Mouse (Mus musculus): ENCODE data around the gene Polr3g. TPM values are rescaled to one million over a fixed set of nuclear protein-coding genes. Genes with fewer than 3 reads are reported as not detected.

Gene Polr3g
- polyA plus RNA-seq, 1 experiment from 2014 or later = 10.4 TPM

DNA sequence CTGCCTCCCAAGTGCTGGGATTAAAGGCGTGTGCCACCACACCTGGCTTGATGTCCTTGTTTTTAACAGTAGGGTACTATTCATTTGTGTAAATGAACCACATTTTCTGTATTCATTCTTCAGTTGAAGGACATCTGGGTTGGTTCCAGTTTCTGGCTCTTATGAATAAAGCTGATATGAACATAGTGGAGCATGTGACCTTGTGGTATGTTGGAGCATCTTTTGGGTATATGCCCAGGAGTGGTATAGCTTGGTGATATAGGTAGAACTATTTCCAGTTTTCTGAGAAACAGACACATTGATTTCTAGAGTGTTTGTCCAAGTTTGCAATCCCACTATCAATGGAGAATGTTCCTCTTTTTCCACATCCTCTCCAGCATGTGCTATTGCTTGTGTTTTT lies 3.1 kb upstream of the Polr3g start:
- Histone ChIP-seq H3K4me1 (peaks cover 29% of the 10 kb centered on the region), H3K4me2 (no peak overlapping the region), H3K36me3 (replicated peaks) (no peaks in the 10 kb centered on the region), H3K4me3 (replicated peaks) (no peak overlapping the region), H3K27ac (no peak overlapping the region), H3K9ac (no peak overlapping the region), H3K27me3 (peaks cover 5% of the 10 kb centered on the region; the same call in 1 of the 2 replicates), H3K9me3 (no peaks in the 10 kb centered on the region)
- 97% methylated on average over 1 of the region's 1 CpGs for WGBS
- no peak for ATAC-seq (ENCODE audit: low FRiP score)

DNA sequence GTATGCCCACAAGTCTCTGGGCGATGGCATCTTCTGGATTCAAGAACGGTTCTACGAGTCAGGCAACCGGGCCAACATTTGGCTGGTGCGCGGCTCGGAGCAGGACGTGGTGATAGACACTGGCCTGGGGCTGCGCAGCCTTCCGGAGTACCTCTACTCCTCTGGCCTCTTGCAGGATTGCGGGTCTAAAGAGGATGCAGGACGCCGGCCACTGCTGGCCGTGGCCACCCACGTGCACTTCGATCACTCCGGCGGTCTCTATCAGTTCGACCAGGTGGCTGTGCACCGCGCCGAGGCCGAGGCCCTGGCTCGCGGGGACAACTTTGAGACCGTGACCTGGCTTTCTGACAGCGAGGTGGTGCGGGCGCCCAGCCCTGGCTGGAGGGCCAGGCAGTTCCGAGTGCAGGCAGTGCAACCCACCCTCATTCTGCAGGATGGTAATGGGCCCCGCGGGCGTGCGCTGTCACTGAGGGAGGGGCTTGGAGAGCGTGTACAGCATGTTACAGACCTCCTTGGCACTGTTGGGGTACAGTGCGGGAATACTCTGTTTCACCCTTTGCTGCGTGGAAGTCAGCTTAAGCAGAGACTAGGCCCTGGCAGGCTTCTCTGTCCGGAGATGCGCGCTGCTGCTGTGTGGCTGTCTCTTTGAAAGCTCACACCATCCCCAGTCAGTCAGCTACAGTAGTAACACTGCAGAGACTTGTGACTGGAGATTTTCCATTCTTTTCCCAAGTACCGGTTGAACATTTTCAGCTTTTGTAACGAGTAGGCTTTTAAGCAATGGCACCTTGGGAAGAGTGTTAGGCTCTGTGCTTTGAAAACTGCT lies 946 bp upstream of the Polr3g start:
- Histone ChIP-seq H3K27ac (peak overlapping the region; percentile 85), H3K4me2 (peak overlapping the region; percentile 98), H3K9me3 (no peaks in the 10 kb centered on the region), H3K4me1 (peaks cover 29% of the 10 kb centered on the region), H3K4me3 (replicated peaks) (peak overlapping the region; percentile 84), H3K27me3 (peaks cover 5% of the 10 kb centered on the region; the same call in 1 of the 2 replicates), H3K9ac (peak overlapping the region; percentile 75), H3K36me3 (replicated peaks) (no peaks in the 10 kb centered on the region)
- ATAC-seq (ENCODE audit: low FRiP score) = peak; percentile 60; the same call in 1 of the 2 replicates
- under 1% methylated on average over 42 of the region's 42 CpGs for WGBS

DNA sequence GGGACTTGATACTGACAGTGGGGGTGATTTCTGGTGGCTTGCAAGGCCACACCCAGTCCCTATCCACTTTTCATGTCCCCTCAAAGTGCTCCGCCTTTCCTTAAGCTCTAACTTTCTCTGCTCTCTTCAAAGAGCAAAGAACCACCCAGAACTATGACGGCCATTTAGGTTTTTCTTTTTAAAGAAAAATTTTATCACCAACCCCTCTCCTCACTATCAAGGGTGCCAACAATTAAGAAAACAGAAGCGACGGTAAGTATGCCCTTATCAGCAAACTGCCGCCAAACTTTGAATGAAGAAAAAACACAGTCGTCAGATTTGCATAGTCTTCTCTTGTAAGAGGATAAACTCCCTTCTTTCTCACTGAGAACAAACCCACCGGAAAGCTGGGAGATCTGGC lies 547 bp downstream of the Polr3g start:
- H3K27me3 ChIP-seq = peaks cover 5% of the 10 kb centered on the region; the same call in 1 of the 2 replicates
- peak overlapping the region; percentile 98 for H3K4me2 ChIP-seq
- peak overlapping the region; percentile 75 for H3K9ac ChIP-seq
- 0 out of 2 replicates have a peak overlapping the region, but pooled peaks have one; percentile 85 for H3K27ac ChIP-seq
- peaks cover 29% of the 10 kb centered on the region for H3K4me1 ChIP-seq
- H3K36me3 ChIP-seq (replicated peaks) = no peaks in the 10 kb centered on the region
- peak overlapping the region; percentile 84 for H3K4me3 ChIP-seq (replicated peaks)
- no peaks in the 10 kb centered on the region for H3K9me3 ChIP-seq
- ATAC-seq (ENCODE audit: low FRiP score) = no peak
- WGBS = 1% methylated on average over 7 of the region's 7 CpGs

DNA sequence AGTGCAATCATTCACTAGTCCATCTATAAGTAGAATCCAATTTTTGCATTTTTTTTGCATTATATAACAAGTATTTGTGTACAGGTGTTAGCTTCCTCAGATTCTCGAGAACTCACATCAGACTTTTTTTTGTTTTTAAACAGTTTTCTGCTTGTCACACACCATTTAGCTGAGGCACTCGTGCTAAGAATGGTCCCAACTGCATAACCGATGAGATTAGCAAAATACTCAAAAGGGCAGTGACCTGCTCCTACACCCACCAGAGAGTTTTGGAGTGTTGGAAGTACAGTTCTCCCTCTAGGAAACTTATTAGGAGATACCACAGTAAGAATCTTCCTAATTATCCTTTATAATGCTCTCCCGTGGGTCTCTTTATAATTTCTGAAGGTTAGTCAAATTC lies 1.0 kb downstream of the Polr3g start:
- Histone ChIP-seq H3K27me3 (peaks cover 5% of the 10 kb centered on the region; the same call in 1 of the 2 replicates), H3K9me3 (no peaks in the 10 kb centered on the region), H3K36me3 (replicated peaks) (no peaks in the 10 kb centered on the region), H3K4me1 (peaks cover 29% of the 10 kb centered on the region), H3K27ac (no peak overlapping the region), H3K4me3 (replicated peaks) (peak overlapping the region; percentile 84), H3K9ac (peak overlapping the region; percentile 8; the same call in 1 of the 2 replicates), H3K4me2 (peak overlapping the region; percentile 98)
- ATAC-seq (ENCODE audit: low FRiP score) = no peak
- WGBS = 24% methylated on average over 4 of the region's 4 CpGs

DNA sequence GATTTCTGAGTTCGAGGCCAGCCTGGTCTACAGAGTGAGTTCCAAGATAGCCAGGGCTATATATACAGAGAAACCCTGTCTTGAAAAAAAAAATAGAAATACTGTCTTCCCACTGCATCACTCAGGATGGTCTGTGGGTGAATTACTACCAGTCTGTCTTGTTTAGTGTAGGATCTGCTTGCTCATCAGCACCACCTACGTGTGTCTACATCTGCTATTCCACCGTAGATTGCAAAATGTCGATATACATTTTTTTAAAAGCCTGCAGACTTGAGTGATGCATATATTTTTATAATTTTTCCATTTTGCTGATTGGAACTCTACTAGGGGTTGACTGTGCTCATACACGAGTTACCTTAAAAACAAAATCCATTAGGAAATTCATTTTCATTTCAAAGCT lies 4.5 kb downstream of the Polr3g start:
- ATAC-seq (ENCODE audit: low FRiP score) = no peak
- no peak overlapping the region for H3K4me3 ChIP-seq (replicated peaks)
- H3K9ac ChIP-seq = no peak overlapping the region
- no peak overlapping the region for H3K27ac ChIP-seq
- peaks cover 17% of the 10 kb centered on the region; the same call in 1 of the 2 replicates for H3K4me1 ChIP-seq
- H3K36me3 ChIP-seq (replicated peaks) = peaks cover 3% of the 10 kb centered on the region; the same call in 1 of the 2 replicates
- H3K4me2 ChIP-seq = no peak overlapping the region
- H3K27me3 ChIP-seq = no peaks in the 10 kb centered on the region; the same call in 1 of the 2 replicates
- no peaks in the 10 kb centered on the region for H3K9me3 ChIP-seq
- 92% methylated on average over 5 of the region's 5 CpGs for WGBS

DNA sequence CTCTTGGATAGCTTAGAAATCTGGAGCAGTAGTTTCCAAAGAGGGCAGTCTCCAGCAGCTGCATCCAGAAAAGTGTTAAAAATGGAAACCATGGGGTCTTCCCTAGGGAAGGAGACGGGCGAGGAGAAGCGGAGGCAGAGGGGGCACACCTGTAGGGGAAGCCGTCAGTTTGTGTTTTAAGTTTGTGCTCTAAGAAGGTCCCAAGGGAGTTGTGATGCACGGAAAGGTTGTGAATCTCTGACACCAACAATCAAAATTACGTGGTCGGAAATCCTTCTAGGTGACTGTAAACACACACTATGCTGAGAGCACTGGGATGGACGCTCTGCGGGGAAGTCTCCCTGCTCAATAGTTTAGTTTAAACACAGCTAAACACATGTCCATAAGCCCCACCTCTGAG lies 7.2 kb downstream of the Polr3g start:
- Histone ChIP-seq H3K27ac (no peak overlapping the region), H3K9me3 (no peaks in the 10 kb centered on the region), H3K4me2 (no peak overlapping the region), H3K36me3 (replicated peaks) (peaks cover 3% of the 10 kb centered on the region; the same call in 1 of the 2 replicates), H3K27me3 (no peaks in the 10 kb centered on the region), H3K4me1 (peaks cover 3% of the 10 kb centered on the region; the same call in 1 of the 2 replicates), H3K9ac (no peak overlapping the region), H3K4me3 (replicated peaks) (no peak overlapping the region)
- WGBS = 85% methylated on average over 9 of the region's 9 CpGs
- ATAC-seq (ENCODE audit: low FRiP score) = no peak

DNA sequence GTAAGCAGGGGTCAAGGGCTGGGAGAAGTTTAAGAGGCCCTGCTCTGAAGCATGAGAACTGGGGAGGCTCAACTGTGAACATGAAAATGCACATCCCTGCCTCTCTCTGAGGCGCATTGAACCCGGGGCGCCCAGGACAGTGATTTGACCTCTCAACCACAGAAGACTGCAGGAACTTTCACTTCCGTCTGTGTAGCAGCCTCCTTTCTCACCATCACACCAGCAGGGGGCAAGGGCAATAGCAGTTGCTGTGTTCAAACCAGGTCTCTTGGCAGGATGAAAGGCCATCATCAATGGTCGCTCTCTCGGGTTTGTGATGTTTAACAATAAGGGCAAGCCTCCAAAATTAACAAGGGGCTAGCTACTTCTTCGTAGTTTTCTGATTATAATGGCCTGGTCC lies 7.7 kb downstream of the Polr3g start:
- 51% methylated on average over 7 of the region's 7 CpGs for WGBS

DNA sequence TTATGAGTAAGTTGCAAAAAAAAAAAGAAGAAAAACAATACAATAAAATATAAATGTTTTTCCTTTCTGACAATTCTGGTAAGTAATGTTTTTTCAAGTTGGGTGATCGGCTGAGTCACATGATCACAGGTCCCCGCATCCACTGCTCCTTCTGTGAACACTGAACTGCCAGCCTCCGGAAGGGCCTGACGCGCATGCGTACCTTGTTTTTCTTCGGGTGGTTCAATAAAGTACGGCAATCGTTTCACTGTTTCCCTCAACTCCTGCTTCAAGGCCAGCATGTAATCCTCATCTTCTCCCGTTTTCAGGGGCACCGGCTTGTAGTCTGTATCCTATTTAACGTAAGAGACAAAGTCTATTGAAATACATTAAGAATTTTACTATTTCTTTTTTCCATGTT lies 16.4 kb downstream of the Polr3g start:
- Histone ChIP-seq H3K9ac (no peak overlapping the region), H3K4me3 (replicated peaks) (no peak overlapping the region), H3K36me3 (replicated peaks) (0 out of 2 replicates have a peak, but pooled peaks cover 8% of the 10 kb centered on the region), H3K27ac (no peak overlapping the region), H3K4me1 (no peaks in the 10 kb centered on the region), H3K4me2 (no peak overlapping the region), H3K27me3 (no peaks in the 10 kb centered on the region), H3K9me3 (no peaks in the 10 kb centered on the region)
- 96% methylated on average over 12 of the region's 12 CpGs for WGBS
- ATAC-seq (ENCODE audit: low FRiP score) = no peak

More for the DNA sequence above, 7.7 kb downstream of the Polr3g start:
- Histone ChIP-seq H3K36me3 (replicated peaks) (peaks cover 3% of the 10 kb centered on the region; the same call in 1 of the 2 replicates), H3K27ac (no peak overlapping the region), H3K4me2 (no peak overlapping the region), H3K27me3 (no peaks in the 10 kb centered on the region), H3K9me3 (no peaks in the 10 kb centered on the region), H3K9ac (no peak overlapping the region), H3K4me1 (peaks cover 3% of the 10 kb centered on the region; the same call in 1 of the 2 replicates), H3K4me3 (replicated peaks) (no peak overlapping the region)
- ATAC-seq (ENCODE audit: low FRiP score) = no peak

DNA sequence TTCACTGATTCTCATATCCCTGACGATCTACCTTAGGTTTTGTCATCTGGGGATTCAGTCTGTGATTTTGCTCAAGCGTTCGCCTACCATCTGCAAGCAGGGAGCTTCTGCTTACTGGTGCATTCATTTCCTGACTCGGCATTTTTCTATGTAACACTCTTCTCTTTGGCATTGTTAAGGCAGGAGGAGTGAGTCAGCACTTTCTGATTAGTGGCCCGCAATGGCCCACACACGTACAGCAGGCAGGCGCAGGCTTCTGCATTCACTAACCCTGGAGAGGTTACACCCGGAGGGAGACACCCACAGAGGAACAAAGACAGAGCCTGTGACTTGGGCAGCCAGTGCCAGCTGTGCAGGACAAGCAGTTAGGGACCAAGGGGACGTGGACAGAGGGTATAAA lies 19.2 kb downstream of the Polr3g start:
- H3K9me3 ChIP-seq = no peaks in the 10 kb centered on the region
- 61% methylated on average over 9 of the region's 9 CpGs for WGBS
- H3K9ac ChIP-seq = no peak overlapping the region
- H3K27me3 ChIP-seq = no peaks in the 10 kb centered on the region
- H3K27ac ChIP-seq = no peak overlapping the region
- ATAC-seq (ENCODE audit: low FRiP score) = peak; percentile 44; the same call in 1 of the 2 replicates
- H3K4me3 ChIP-seq (replicated peaks) = no peak overlapping the region
- no peaks in the 10 kb centered on the region for H3K4me1 ChIP-seq
- H3K4me2 ChIP-seq = no peak overlapping the region
- no peaks in the 10 kb centered on the region; the same call in 1 of the 2 replicates for H3K36me3 ChIP-seq (replicated peaks)

DNA sequence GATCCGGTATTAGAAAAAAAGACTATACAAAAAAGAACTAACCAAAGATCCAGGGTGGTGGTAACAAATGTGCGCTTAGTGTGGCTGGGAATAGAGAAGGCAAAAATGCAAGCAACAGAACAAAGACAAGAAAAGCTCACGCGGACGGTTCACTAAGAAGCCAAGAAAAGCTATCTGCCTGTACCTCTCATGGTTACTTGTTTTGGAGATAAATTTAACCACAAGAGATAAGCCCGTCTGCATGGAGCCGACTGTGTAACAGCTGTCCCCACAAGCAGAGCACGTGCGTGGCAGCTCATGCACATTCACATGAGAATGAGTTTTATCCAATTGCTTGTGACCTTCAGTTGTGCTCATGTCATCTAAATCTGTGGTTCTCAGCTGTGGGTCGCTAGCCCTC lies 20.3 kb downstream of the Polr3g start:
- Histone ChIP-seq H3K4me1 (no peaks in the 10 kb centered on the region), H3K9ac (no peak overlapping the region), H3K9me3 (no peaks in the 10 kb centered on the region), H3K27ac (no peak overlapping the region), H3K4me3 (replicated peaks) (no peak overlapping the region), H3K36me3 (replicated peaks) (no peaks in the 10 kb centered on the region; the same call in 1 of the 2 replicates), H3K4me2 (no peak overlapping the region), H3K27me3 (no peaks in the 10 kb centered on the region)
- 92% methylated on average over 10 of the region's 10 CpGs for WGBS
- ATAC-seq (ENCODE audit: low FRiP score) = no peak

DNA sequence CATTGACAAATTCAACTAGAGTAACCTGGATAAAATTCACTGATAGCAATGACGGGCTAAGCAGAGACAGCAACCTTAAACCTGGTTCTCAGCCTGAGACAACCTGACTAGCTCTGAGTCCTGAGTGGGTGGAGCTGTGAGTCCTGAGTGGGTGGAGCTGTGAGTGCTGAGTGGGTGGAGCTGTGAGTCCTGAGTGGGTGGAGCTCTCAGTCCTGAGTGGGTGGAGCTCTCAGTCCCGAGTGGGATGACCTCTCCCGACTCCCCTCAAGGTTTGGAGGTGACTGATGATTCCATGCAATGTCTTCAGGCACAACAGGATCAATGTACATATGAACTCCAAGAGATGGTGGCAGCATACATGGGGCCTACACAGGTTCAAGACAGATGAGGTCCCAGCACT lies 21.2 kb downstream of the Polr3g start:
- no peaks in the 10 kb centered on the region for H3K9me3 ChIP-seq
- no peaks in the 10 kb centered on the region for H3K27me3 ChIP-seq
- ATAC-seq (ENCODE audit: low FRiP score) = no peak
- no peaks in the 10 kb centered on the region; the same call in 1 of the 2 replicates for H3K36me3 ChIP-seq (replicated peaks)
- no peak overlapping the region for H3K4me3 ChIP-seq (replicated peaks)
- H3K27ac ChIP-seq = no peak overlapping the region
- no peak overlapping the region for H3K9ac ChIP-seq
- H3K4me1 ChIP-seq = no peaks in the 10 kb centered on the region
- 88% methylated on average over 3 of the region's 3 CpGs for WGBS
- no peak overlapping the region for H3K4me2 ChIP-seq

DNA sequence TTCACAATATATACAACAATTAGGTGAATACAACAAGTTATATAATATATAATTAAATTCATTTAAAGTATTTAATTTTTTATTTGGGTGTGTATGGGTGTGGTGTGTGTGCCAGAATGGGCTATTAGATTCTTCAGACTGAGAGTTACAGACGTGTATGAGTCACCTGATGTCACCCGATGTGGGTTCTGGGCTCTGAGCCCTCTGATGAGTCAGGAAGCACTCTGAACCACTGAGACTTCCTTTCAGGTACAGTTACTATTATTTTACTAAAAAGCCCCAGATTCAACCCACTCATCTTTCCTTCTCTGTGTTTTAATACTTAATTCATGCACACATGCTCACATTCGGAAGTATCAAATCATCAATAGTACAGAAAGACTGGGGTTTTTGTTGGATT lies 25.9 kb downstream of the Polr3g start:
- ATAC-seq (ENCODE audit: low FRiP score) = no peak
- 85% methylated on average over 3 of the region's 3 CpGs for WGBS
- no peak overlapping the region for H3K27ac ChIP-seq
- no peaks in the 10 kb centered on the region for H3K4me1 ChIP-seq
- H3K27me3 ChIP-seq = no peaks in the 10 kb centered on the region
- no peak overlapping the region for H3K4me2 ChIP-seq
- no peaks in the 10 kb centered on the region for H3K9me3 ChIP-seq
- H3K36me3 ChIP-seq (replicated peaks) = peaks cover 3% of the 10 kb centered on the region; the same call in 1 of the 2 replicates
- no peak overlapping the region for H3K9ac ChIP-seq
- H3K4me3 ChIP-seq (replicated peaks) = no peak overlapping the region

Data from forebrain, embryonic 12.5 days (tissue).